Mouse (Mus musculus) intestine, embryonic 16.5 days (tissue): ENCODE results near the gene Bckdha. TPM values are rescaled to one million over a fixed set of nuclear protein-coding genes. Genes with fewer than 3 reads are reported as not detected.
A peak's percentile ranks its signal among the peaks of the same experiment; 100 is the strongest.

ENCODE experiments used
- ATAC-seq: fragments of 200-750 bp; cut with Nextera tagmentation; 2 replicates; pipeline ENCODE4 v1.8.0; 2017; ENCODE audit warnings: moderate TSS enrichment, moderate library complexity
- H3K27ac ChIP-seq: fragments of 300-500 bp; sonication (generic); 2 replicates; pipeline ENCODE4 v1.5.1; 2014; ENCODE audit warnings: mild to moderate bottlenecking, low read length
- H3K27me3 ChIP-seq: fragments of 300-500 bp; sonication (generic); replicated peaks from 2 replicates; pipeline ENCODE4 v1.6.1; 2014; ENCODE audit warnings: low read length, control low read depth, mixed read lengths; ENCODE audit not compliant: control insufficient read depth, insufficient read depth
- H3K36me3 ChIP-seq: fragments of 300-500 bp; sonication (generic); 2 replicates; pipeline ENCODE4 v1.6.1; 2014; ENCODE audit warnings: low read length, control low read depth; ENCODE audit not compliant: control insufficient read depth, insufficient read depth
- H3K4me1 ChIP-seq: fragments of 300-500 bp; sonication (generic); 2 replicates; pipeline ENCODE4 v1.6.1; 2014; ENCODE audit warnings: low read length, control low read depth, mixed read lengths; ENCODE audit not compliant: control insufficient read depth, insufficient read depth
- H3K4me2 ChIP-seq: fragments of 300-500 bp; sonication (generic); 2 replicates; pipeline ENCODE4 v1.6.1; 2014; ENCODE audit warnings: low read depth, low read length, control low read depth
- H3K4me3 ChIP-seq: fragments of 300-500 bp; sonication (generic); 2 replicates; pipeline ENCODE4 v1.5.1; 2014; ENCODE audit warnings: mild to moderate bottlenecking, low read length
- H3K9ac ChIP-seq: fragments of 300-500 bp; sonication (generic); 2 replicates; pipeline ENCODE4 v1.6.1; 2014; ENCODE audit warnings: low read depth, low read length
- H3K9me3 ChIP-seq: fragments of 300-500 bp; sonication (generic); 2 replicates; pipeline ENCODE4 v1.6.1; 2016; ENCODE audit warnings: low read length, control low read depth; ENCODE audit not compliant: control insufficient read depth
- WGBS: fragments of 180-500 bp; shearing (Covaris S2); extraction: QIAGEN DNeasy Blood & Tissue Kit; methylation state at CpG from one replicate; pipeline ENCODE4 v1.1.7; 2014; 5-methylcytosine and 5-hydroxymethylcytosine counted together
- polyA plus RNA-seq: library from polyadenylated mRNA; unstranded; fragments of >200 nt; fragmentation: Nextera tagmentation; extraction: Ambion mirVana; gene quantifications from 2 replicates; pipeline ENCODE4 v1.2.1, GENCODE M21; 2015

The Bckdha gene
- polyA plus RNA-seq, 1 experiment from 2014 or later, result 50.9 TPM

- no peaks in the 10 kb centered on the region for H3K36me3 ChIP-seq
- 63% methylated on average over 13 of the region's 13 CpGs for WGBS
- ATAC-seq, result no peak
Observed at GRCm38 (mm10) chr7:25699851-25700250, 41.1 kb upstream of the Bckdha start.

GRCm38 (mm10) chr7:25694104-25694503 is 35.3 kb upstream of the Bckdha start:
- Histone ChIP-seq H3K4me2 (no peak overlapping the region), H3K36me3 (no peaks in the 10 kb centered on the region), H3K4me1 (0 out of 2 replicates have a peak, but pooled peaks cover 3% of the 10 kb centered on the region), H3K9me3 (no peaks in the 10 kb centered on the region), H3K4me3 (no peak overlapping the region), H3K27ac (no peak overlapping the region), H3K9ac (no peak overlapping the region), H3K27me3 (no peaks in the 10 kb centered on the region)
- no peak for ATAC-seq
- WGBS, result 73% methylated on average over 8 of the region's 8 CpGs

More at GRCm38 (mm10) chr7:25699851-25700250, 41.1 kb upstream of the Bckdha start:
- Histone ChIP-seq H3K4me1 (peaks cover 9% of the 10 kb centered on the region), H3K4me2 (no peak overlapping the region), H3K27ac (no peak overlapping the region), H3K9ac (no peak overlapping the region), H3K4me3 (no peak overlapping the region), H3K27me3 (no peaks in the 10 kb centered on the region), H3K9me3 (no peaks in the 10 kb centered on the region)

GRCm38 (mm10) chr7:25690051-25690450 is 31.3 kb upstream of the Bckdha start:
- Histone ChIP-seq H3K9me3 (no peaks in the 10 kb centered on the region), H3K36me3 (no peaks in the 10 kb centered on the region), H3K9ac (no peak overlapping the region; the same call in 1 of the 2 replicates), H3K4me3 (peak overlapping the region; percentile 75), H3K27ac (no peak overlapping the region), H3K4me1 (peaks cover 21% of the 10 kb centered on the region), H3K27me3 (no peaks in the 10 kb centered on the region; the same call in 1 of the 2 replicates), H3K4me2 (peak overlapping the region; percentile 99)
- WGBS, result 42% methylated on average over 5 of the region's 5 CpGs
- no peak for ATAC-seq

GRCm38 (mm10) chr7:25689603-25690021 is 30.8 kb upstream of the Bckdha start:
- Histone ChIP-seq H3K9ac (peak overlapping the region; percentile 90), H3K9me3 (no peaks in the 10 kb centered on the region), H3K4me2 (peak overlapping the region; percentile 99), H3K4me1 (peaks cover 21% of the 10 kb centered on the region), H3K36me3 (no peaks in the 10 kb centered on the region), H3K4me3 (peak overlapping the region; percentile 75), H3K27ac (0 out of 2 replicates have a peak overlapping the region, but pooled peaks have one; percentile 45), H3K27me3 (no peaks in the 10 kb centered on the region; the same call in 1 of the 2 replicates)
- 15% methylated on average over 12 of the region's 12 CpGs for WGBS
- ATAC-seq, result peak; percentile 1; the same call in 1 of the 2 replicates

- Histone ChIP-seq H3K9me3 (no peaks in the 10 kb centered on the region), H3K4me2 (peak overlapping the region; percentile 99), H3K27ac (peak overlapping the region; percentile 51), H3K4me1 (peaks cover 21% of the 10 kb centered on the region), H3K36me3 (no peaks in the 10 kb centered on the region), H3K4me3 (peak overlapping the region; percentile 75), H3K27me3 (no peaks in the 10 kb centered on the region; the same call in 1 of the 2 replicates), H3K9ac (peak overlapping the region; percentile 90)
- ATAC-seq, result peak; percentile 73
- under 1% methylated on average over 52 of the region's 52 CpGs for WGBS
Observed at GRCm38 (mm10) chr7:25688810-25689586, 30.2 kb upstream of the Bckdha start.

- peak overlapping the region; percentile 75 for H3K4me3 ChIP-seq
- peaks cover 27% of the 10 kb centered on the region for H3K4me1 ChIP-seq
- peak overlapping the region; percentile 90 for H3K9ac ChIP-seq
- ATAC-seq, result peak; percentile 1; the same call in 1 of the 2 replicates
- H3K27ac ChIP-seq, result peak overlapping the region; percentile 77
- WGBS, result under 1% methylated on average over 47 of the region's 47 CpGs
- H3K4me2 ChIP-seq, result peak overlapping the region; percentile 99
- no peaks in the 10 kb centered on the region; the same call in 1 of the 2 replicates for H3K27me3 ChIP-seq
- no peaks in the 10 kb centered on the region for H3K9me3 ChIP-seq
- no peaks in the 10 kb centered on the region for H3K36me3 ChIP-seq
Observed at GRCm38 (mm10) chr7:25687811-25688401, 29.1 kb upstream of the Bckdha start.

GRCm38 (mm10) chr7:25686680-25687531 is 28.1 kb upstream of the Bckdha start, which contains the start of gene Tgfb1:
TSS of gene Tgfb1 (plus strand) at chr7:25687002.
- H3K4me1 ChIP-seq, result peaks cover 27% of the 10 kb centered on the region
- peak within 1 kb of the TSS; percentile 99 for H3K4me2 ChIP-seq
- H3K9me3 ChIP-seq, result no peaks in the 10 kb centered on the region
- H3K4me3 ChIP-seq, result peak within 1 kb of the TSS; percentile 75
- ATAC-seq, result peak; percentile 54
- WGBS, result under 1% methylated on average over 67 of the region's 69 CpGs
- H3K36me3 ChIP-seq, result no peaks in the 10 kb centered on the region
- H3K9ac ChIP-seq, result peak within 1 kb of the TSS; percentile 90
- H3K27ac ChIP-seq, result peak within 1 kb of the TSS; percentile 77
- H3K27me3 ChIP-seq, result no peaks in the 10 kb centered on the region; the same call in 1 of the 2 replicates

GRCm38 (mm10) chr7:25685926-25686470 is 27.2 kb upstream of the Bckdha start:
- H3K36me3 ChIP-seq, result no peaks in the 10 kb centered on the region
- 73% methylated on average over 21 of the region's 21 CpGs for WGBS
- no peaks in the 10 kb centered on the region; the same call in 1 of the 2 replicates for H3K27me3 ChIP-seq
- no peaks in the 10 kb centered on the region for H3K9me3 ChIP-seq
- peaks cover 31% of the 10 kb centered on the region for H3K4me1 ChIP-seq
- H3K4me3 ChIP-seq, result no peak overlapping the region
- no peak overlapping the region for H3K27ac ChIP-seq
- peak overlapping the region; percentile 90; the same call in 1 of the 2 replicates for H3K9ac ChIP-seq
- peak overlapping the region; percentile 99 for H3K4me2 ChIP-seq
- no peak for ATAC-seq
